In the genomic region with DNA sequence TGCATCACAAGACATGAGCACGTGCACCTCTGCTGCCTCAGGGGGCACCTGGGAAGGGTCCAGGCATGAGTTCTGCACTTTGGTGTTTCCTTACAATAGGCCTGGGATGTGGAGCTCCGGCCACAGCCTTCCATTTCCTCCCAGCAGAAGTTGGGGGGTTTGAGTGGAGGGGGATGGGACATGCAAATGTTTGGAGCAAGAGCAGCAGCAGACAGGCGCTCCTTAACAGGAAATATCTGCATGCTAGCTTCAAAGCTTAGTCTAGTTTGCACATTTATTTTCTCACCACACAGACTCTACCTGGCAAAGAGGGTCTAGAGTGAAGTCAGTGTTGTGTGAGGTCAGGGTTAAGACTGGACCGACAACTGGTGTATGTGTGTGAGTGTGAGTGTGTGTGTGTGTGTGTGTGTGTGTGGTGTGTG, we compare ENCODE assay signal across 8 mouse cellular contexts.
DNase-seq lines count a peak whose midpoint lies in the region; ATAC-seq lines count a peak whose summit lies in the region.

No protein-coding gene starts in this region.

- no peak overlapping the region for H3K27ac ChIP-seq in liver, embryonic 11.5 days (ENCODE audit: low read depth, low read length)
- peak overlapping the region; percentile 30 for H3K27ac ChIP-seq in lung, embryonic 15.5 days
- no peak overlapping the region for H3K27ac ChIP-seq in forebrain, embryonic 11.5 days (ENCODE audit: low read depth, low read length)

- H3K4me2 ChIP-seq in liver, embryonic 11.5 days, result no peak overlapping the region
- no peak overlapping the region for H3K4me2 ChIP-seq in lung, embryonic 15.5 days
- no peak overlapping the region for H3K4me2 ChIP-seq in forebrain, embryonic 11.5 days (ENCODE audit: low read depth, low read length, severe bottlenecking)

- 44% methylated on average over 4 of the region's 4 CpGs for WGBS in liver, embryonic 11.5 days
- WGBS in lung, embryonic 15.5 days, result 27% methylated on average over 4 of the region's 4 CpGs
- WGBS in forebrain, embryonic 11.5 days, result 77% methylated on average over 4 of the region's 4 CpGs

- peak; percentile 18 for DNase-seq in liver
- DNase-seq in liver, embryonic 11.5 days (ENCODE audit: low spot score), result no peak
- DNase-seq in thymus, postnatal 14 days, result peak; percentile 51
- DNase-seq in forebrain, embryonic 11.5 days (ENCODE audit: low spot score), result no peak
- DNase-seq in cerebellum, adult 9-11 months, result no peak
- no peak for DNase-seq in cerebellum, postnatal 4 days (ENCODE audit: low spot score in 2 of 2)

- H3K27me3 ChIP-seq in liver, embryonic 11.5 days (replicated peaks; ENCODE audit: control insufficient read depth, insufficient read depth, low read length), result no peaks in the 10 kb centered on the region
- no peaks in the 10 kb centered on the region for H3K27me3 ChIP-seq in lung, embryonic 15.5 days
- no peaks in the 10 kb centered on the region for H3K27me3 ChIP-seq in forebrain, embryonic 11.5 days (ENCODE audit: control insufficient read depth, insufficient read depth, low read length)

- H3K36me3 ChIP-seq in liver, embryonic 11.5 days (ENCODE audit: control insufficient read depth, insufficient read depth, low read length), result no peaks in the 10 kb centered on the region
- H3K36me3 ChIP-seq in lung, embryonic 15.5 days, result no peaks in the 10 kb centered on the region
- H3K36me3 ChIP-seq in forebrain, embryonic 11.5 days (ENCODE audit: control insufficient read depth, insufficient read depth, low read length), result no peaks in the 10 kb centered on the region

- H3K4me3 ChIP-seq in liver, embryonic 11.5 days (ENCODE audit: low read depth, low read length), result no peak overlapping the region
- H3K4me3 ChIP-seq in lung, embryonic 15.5 days, result no peak overlapping the region
- no peak overlapping the region for H3K4me3 ChIP-seq in forebrain, embryonic 11.5 days (ENCODE audit: low read depth, low read length)

- H3K9me3 ChIP-seq in liver, embryonic 11.5 days (ENCODE audit: control insufficient read depth, low read length), result no peaks in the 10 kb centered on the region
- H3K9me3 ChIP-seq in lung, embryonic 15.5 days, result no peaks in the 10 kb centered on the region
- H3K9me3 ChIP-seq in forebrain, embryonic 11.5 days (ENCODE audit: control insufficient read depth, low read length), result no peaks in the 10 kb centered on the region

- H3K4me1 ChIP-seq in liver, embryonic 11.5 days (replicated peaks; ENCODE audit: control insufficient read depth, insufficient read depth, low read length), result no peaks in the 10 kb centered on the region; the same call in 1 of the 2 replicates
- peaks cover 8% of the 10 kb centered on the region for H3K4me1 ChIP-seq in lung, embryonic 15.5 days
- no peaks in the 10 kb centered on the region for H3K4me1 ChIP-seq in forebrain, embryonic 11.5 days (replicated peaks; ENCODE audit: control insufficient read depth, insufficient read depth, low read length)

- no peak for ATAC-seq in liver, embryonic 11.5 days (replicated peaks; ENCODE audit: low FRiP score)
- ATAC-seq in granulocyte monocyte progenitor cell, adult 5-6 weeks (replicated peaks; ENCODE audit: poor library complexity, severe bottlenecking), result peak; percentile 40
- peak; percentile 62 for ATAC-seq in lung, embryonic 15.5 days (ENCODE audit: borderline replicate concordance, extremely low read depth, low FRiP score, low TSS enrichment)
- no peak for ATAC-seq in forebrain, embryonic 11.5 days (replicated peaks; ENCODE audit: low FRiP score)

- no peak overlapping the region for H3K9ac ChIP-seq in liver, embryonic 11.5 days (ENCODE audit: low read depth, low read length)
- no peak overlapping the region for H3K9ac ChIP-seq in lung, embryonic 15.5 days
- H3K9ac ChIP-seq in forebrain, embryonic 11.5 days (ENCODE audit: low read length), result no peak overlapping the region

Comparison
In these comparisons a context has a peak if more than half of its experiments do, and no peak if none do; other contexts are left out.
1. DNase-seq: peak in liver (single experiment) and thymus, postnatal 14 days (single experiment); none in liver, embryonic 11.5 days (single experiment), forebrain, embryonic 11.5 days (single experiment), cerebellum, adult 9-11 months (single experiment) and cerebellum, postnatal 4 days (0 of 2).
2. ATAC-seq: peak in granulocyte monocyte progenitor cell, adult 5-6 weeks (single experiment) and lung, embryonic 15.5 days (single experiment); none in liver, embryonic 11.5 days (single experiment) and forebrain, embryonic 11.5 days (single experiment).